Mouse (Mus musculus): ENCODE results near the gene Olfr1151.

Olfr1151 gene

DNA sequence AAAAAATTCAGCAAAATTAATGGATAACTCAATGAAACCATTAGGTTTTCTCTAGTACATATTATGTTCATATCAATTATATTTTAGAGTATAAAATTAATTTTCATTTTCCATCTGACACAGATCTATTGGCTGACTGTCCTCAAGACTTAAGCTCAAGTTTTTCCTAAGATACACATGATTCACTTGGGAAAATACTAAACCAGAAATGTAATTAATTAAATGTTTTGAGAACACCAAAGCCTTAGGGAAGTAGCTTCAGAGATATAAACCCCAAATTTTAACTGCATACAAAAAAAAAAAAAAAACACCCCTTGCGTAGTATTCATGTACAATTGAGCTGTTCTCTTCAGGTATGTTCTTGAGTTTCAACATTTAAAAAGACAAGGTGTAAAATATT, at the start of gene Olfr1151:
TSS of gene Olfr1151 (plus strand) at position 301 of the 400 bp plus-strand sequence.
- no peak for DNase-seq (ENCODE audit: low spot score in 2 of 2)

- no peak for DNase-seq (ENCODE audit: low spot score in 2 of 2)
Measured at GRCm38 (mm10) chr2:87809522-87809921, 46.1 kb upstream of the Olfr1151 start, which contains the start of gene Olfr1145. Olfr1145 (plus strand) TSS chr2:87809822.

GRCm38 (mm10) chr2:87830233-87830632, 25.4 kb upstream of the Olfr1151 start, which contains the start of gene Olfr1148:
Olfr1148 (plus strand) TSS chr2:87830533.
- no peak for DNase-seq (ENCODE audit: low spot score in 2 of 2)

- no peak for DNase-seq (ENCODE audit: low spot score in 2 of 2)
Measured at GRCm38 (mm10) chr2:87843693-87844092, 12.0 kb upstream of the Olfr1151 start, which contains the start of gene Olfr1150-ps1. Olfr1150-ps1 (plus strand) TSS chr2:87843993.

- no peak for DNase-seq (ENCODE audit: low spot score in 2 of 2)
Measured at GRCm38 (mm10) chr2:87866192-87866591, 10.5 kb downstream of the Olfr1151 start, which contains the start of gene Olfr1152. Olfr1152 (plus strand) TSS chr2:87866492.

DNA sequence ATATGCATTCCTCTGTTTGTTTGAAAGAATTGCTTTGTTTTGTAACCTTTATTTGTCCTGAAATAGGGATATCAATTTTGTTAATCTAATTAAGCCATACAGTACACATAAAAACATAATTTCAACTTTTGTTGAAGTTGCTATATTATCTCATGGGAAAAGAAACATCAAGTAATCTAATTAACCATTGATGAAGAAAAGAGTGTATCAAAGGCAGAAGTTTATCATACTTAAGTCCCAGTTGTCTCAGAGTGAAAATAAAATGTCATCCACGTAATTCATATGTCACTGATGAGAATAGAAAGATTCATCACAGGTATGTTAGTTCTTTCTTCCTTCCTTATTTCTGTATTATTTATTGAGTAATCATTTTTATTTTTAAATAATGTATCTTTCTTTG, 39.0 kb downstream of the Olfr1151 start, which contains the start of gene Olfr1153:
TSS of gene Olfr1153 (plus strand) at position 301 of the 400 bp plus-strand sequence.
- DNase-seq (ENCODE audit: low spot score in 2 of 2): no peak

- no peak for DNase-seq (ENCODE audit: low spot score in 2 of 2)
Measured at GRCm38 (mm10) chr2:87905066-87905465, 49.4 kb downstream of the Olfr1151 start, which contains the start of gene Olfr1154. Olfr1154 (minus strand) TSS chr2:87905166.

Measured in left cerebral cortex, adult 9 months (tissue).